Mouse (Mus musculus) testis, postnatal 14 days (tissue): Measurements from ENCODE around the gene Mkln1.
"Not testable (repeated sequence)": the region's sequence is repeated elsewhere in the genome, so short reads cannot be mapped to it uniquely, and the experiment has no call there.

Experiments
- DNase-seq: peaks from one replicate; pipeline ENCODE4 v3.0.0; 2021; ENCODE audit warnings: low spot score

Gene Mkln1

GRCm38 (mm10) chr6:31550876-31551532 is 152.5 kb downstream of the Mkln1 start:
- no peak for DNase-seq

DNA sequence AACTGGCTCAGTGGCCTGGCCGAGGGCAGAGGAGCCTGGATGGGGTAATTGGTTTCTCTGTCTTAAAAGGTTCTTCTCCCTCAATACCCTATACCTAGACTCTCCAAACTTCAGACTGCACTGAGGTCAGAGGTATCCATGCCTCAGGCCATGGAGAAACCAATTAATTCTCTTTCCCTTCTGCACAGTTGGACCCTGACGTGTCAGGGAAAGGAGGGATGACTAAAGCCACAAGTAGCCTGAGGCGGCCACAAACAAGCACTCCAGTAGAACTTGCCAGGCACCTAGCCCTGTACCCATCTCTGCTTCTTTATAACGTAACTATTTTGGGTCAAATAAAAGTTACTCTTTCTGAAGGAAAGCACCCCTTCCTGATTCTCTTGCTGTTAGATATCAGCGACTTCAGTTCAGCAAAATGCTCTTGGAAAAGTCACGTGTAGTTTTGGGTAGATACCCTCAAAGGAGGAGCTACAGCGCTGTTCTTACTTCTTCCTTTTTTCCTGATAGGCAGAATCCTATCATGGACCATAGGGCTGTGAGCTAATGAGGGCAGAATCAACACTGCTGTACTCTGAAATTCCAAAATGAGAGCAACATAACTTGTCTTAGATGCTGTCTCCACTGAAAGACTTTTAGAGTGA is 158.0 kb downstream of the Mkln1 start:
- no peak for DNase-seq

DNA sequence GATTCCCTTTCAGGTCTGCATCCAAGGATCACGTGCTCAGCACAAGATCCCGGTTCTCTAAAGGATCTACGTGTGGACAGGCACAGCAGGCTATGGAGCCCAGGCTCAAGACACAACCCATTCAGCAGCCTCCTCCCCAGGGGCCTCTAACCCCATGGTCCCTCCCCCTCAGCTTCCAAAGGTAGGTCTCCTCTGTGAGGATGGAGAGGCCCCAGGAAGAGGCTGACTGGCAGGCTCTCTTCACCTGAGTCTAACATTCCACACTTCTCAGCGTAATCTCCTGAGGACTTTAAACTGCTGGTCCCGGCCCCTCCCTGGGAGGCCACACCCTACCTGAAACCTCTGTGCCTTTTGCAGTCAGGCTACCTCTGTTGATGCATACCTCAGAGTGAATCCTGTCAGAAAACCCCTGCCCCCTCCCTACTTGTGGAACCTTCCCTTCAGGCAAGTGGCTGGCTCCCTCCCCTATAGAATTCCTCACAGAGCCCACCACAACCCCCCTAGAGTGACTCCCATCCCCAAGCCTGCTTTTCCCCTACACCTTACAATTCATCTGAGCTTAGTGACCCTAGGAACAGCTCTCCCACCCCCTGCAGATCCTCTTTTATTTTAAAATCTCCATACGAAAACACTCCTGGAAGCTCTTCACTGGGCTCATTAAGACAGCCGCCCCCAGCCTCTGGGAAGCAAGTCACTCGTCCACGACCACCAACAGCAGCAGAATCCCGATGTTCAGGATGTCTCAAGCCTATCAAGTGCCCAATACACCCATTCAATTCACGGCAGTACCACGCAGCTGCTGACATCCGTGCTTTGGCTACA is 161.8 kb downstream of the Mkln1 start:
- DNase-seq: no peak

- DNase-seq: not testable (repeated sequence)
Measured at GRCm38 (mm10) chr6:31561948-31562347, 163.4 kb downstream of the Mkln1 start.

- no peak for DNase-seq
Measured at GRCm38 (mm10) chr6:31562371-31563080, 164.0 kb downstream of the Mkln1 start.

- DNase-seq: peak; percentile 58
Measured at GRCm38 (mm10) chr6:31563235-31564181, 165.0 kb downstream of the Mkln1 start, which contains the start of gene Podxl. Podxl (minus strand) TSS chr6:31563981.

DNA sequence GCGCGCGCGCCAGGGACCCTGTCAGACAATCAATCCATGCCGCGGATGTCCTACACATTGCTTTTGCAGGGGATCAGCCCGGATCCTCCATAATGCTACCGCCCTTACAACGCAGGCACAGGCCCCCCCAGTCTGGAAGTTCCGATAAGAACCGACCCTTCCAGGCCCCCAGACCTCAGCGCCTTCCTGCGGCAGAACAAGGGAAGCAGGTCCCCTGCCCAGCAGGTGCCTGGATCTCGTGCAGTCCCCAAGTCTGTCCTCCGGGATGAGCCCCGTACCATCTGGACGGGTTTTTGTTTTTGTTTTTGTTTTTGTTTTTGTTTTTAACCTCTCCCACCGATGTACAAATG is 165.6 kb downstream of the Mkln1 start:
- no peak for DNase-seq

GRCm38 (mm10) chr6:31564901-31565391 is 166.4 kb downstream of the Mkln1 start:
- DNase-seq: no peak
